Mouse (Mus musculus): ENCODE data around the gene Gps2.
"Not testable (repeated sequence)": the region's sequence is repeated elsewhere in the genome, so short reads cannot be mapped to it uniquely, and the experiment has no call there.

The Gps2 gene

GRCm38 (mm10) chr11:69935137-69935879 lies 21.6 kb downstream of the Gps2 start, which contains the start of gene Ybx2:
Gene Ybx2, plus strand, starts transcription at chr11:69935796.
- in situ Hi-C loops (cut with MseI, MboI): no loop called here

- in situ Hi-C loops (cut with MseI, MboI): no loop called here
These were observed 22.5 kb downstream of the Gps2 start for GRCm38 (mm10) chr11:69936156-69936555.

DNA sequence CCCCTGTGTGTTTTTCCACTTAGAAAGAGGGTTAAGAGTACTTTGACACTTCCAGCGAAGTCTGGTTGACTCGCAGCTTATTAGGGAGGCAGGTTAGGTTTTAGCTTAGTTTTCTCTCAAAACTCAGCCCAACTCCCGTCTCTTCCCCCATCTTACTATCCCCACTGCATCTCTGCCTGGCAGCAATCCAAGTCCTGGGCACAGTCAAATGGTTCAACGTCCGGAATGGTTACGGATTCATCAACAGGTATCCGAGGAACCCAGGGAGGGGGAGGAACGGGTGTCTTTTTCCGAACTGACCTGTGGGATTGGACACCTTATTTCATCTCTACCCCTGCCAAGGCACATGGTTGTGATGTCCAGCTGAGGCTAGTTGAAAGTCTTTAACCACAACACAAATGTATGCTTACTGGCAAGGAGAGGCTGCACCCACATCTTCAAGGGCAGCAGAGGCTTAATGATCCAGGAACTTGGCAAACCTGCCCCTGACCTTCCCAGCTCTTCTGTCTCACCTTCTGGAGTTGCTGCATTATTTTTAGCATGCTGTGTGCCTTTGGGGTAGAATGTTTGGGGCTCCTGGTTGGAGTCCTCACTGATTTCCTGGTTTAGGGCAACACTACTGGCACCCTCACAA lies 23.1 kb downstream of the Gps2 start:
- in situ Hi-C loops (cut with MseI, MboI): no loop called here

- in situ Hi-C loops (cut with MseI, MboI): no loop called here
These were observed 23.7 kb downstream of the Gps2 start for GRCm38 (mm10) chr11:69937385-69937784.

- in situ Hi-C loops (cut with MseI, MboI): no loop called here
These were observed 24.1 kb downstream of the Gps2 start for GRCm38 (mm10) chr11:69937834-69938233.

DNA sequence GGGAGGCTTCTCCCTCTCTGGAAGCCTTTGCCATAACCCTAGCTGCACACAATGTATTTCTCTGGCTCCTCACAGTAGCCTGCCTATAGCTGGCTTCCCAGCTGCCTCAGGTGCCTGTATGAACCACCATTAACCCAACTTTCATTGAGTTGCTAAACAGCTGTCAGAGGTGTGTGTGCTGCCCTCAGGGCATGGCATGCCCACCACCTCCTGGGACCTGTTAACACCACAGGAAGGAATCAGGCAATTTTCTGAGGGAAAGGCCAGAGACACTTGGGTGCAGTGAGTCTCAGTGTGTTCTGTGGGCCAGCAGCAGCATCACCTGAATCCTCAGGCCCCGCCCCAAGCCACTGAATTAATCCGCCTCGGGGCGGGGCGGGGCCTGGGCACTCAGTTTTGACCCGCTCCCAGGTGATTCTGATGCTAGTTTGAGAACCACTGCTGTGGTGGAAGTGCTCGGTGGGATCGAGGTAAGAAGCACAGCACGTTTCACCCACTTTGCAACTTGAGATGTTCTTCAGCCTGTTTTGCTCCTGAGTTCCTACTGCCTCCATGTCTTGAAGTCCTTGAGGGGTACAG lies 24.8 kb downstream of the Gps2 start:
- in situ Hi-C loops (cut with MseI, MboI): no loop called here

GRCm38 (mm10) chr11:69939181-69939580 lies 25.5 kb downstream of the Gps2 start:
- in situ Hi-C loops (cut with MseI, MboI): no loop called here

- in situ Hi-C loops (cut with MseI, MboI): no loop called here
These were observed 26.0 kb downstream of the Gps2 start for GRCm38 (mm10) chr11:69939731-69940130.

- in situ Hi-C loops (cut with MseI, MboI): no loop called here
These were observed 27.3 kb downstream of the Gps2 start for GRCm38 (mm10) chr11:69940962-69941361.

GRCm38 (mm10) chr11:69945216-69945615 lies 31.5 kb downstream of the Gps2 start:
- in situ Hi-C loops (cut with MseI, MboI): no loop called here

- in situ Hi-C loops (cut with MseI, MboI): no loop called here
These were observed 32.6 kb downstream of the Gps2 start for GRCm38 (mm10) chr11:69945997-69946891.

GRCm38 (mm10) chr11:69947337-69948065 lies 33.8 kb downstream of the Gps2 start:
- in situ Hi-C loops (cut with MseI, MboI): no loop called here

DNA sequence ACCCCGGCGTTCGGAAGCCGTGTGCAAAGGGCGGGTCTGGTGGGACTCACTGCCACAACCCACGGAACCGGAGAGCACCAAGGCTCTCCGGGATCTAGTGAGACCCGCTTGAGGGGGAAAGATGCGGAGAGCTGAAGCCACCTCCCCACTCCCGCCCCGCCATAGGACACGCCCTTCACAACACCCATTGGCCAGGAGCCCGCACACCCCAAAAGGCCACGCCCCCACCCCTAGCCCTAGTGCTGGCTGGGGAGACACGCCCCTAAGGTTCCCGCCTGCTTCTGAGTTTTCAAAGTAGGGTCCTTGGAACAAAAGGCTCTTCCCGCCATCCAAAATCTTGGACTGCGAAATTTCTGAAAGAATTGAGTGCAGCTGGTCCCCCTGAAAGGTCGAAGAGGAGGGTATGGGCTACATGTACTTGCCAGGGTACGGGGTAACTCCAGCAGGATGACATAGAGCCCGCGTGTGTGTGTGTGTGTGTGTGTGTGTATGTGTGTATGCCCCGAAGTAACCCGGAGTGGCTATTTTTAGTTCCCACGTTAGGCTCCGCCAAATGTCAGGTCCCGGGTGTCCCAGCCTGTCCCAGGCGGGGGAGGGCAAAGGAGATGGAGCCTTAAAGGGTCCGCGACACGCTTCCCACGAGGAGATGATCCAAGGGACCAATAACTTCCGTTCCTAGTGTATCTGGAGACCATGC lies 34.5 kb downstream of the Gps2 start, which contains the start of gene Slc2a4:
TSS of gene Slc2a4 (minus strand) at position 123 of the 697 bp plus-strand sequence.
- in situ Hi-C loops (cut with MseI, MboI): no loop called here

GRCm38 (mm10) chr11:69948763-69949150 lies 35.1 kb downstream of the Gps2 start:
- in situ Hi-C loops (cut with MseI, MboI): no loop called here

DNA sequence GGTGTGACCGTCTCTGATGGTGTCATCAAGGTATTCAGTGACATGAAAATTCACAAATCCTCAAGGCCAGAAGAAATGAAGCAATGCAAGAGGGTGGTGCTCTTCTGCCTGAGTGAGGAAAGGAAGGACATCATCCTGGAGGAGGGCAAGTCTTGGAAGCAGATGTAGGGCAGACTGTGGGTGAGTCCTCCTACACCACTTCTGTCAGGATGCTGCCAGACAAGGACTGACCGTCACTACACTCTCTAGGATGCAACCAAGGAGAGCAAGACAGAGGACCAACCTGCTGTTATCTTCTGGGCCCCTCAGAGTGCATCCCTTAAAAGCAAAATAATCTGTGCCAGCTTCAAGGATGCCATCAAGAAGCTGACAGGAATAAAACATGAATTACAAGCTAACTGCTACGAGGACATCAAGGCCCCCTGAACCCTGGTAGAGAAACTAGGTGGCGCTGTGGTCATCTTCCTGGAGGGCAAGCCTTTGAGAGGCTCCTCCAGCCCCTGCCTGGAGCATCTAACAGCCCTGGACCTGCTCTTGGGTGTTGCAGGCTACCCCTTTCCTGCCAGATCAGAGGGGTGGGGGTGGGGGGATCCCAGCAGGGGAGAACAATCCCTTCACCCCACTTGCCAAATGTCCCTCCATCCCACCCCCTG lies 37.2 kb downstream of the Gps2 start:
- in situ Hi-C loops (cut with MseI, MboI): no loop called here

DNA sequence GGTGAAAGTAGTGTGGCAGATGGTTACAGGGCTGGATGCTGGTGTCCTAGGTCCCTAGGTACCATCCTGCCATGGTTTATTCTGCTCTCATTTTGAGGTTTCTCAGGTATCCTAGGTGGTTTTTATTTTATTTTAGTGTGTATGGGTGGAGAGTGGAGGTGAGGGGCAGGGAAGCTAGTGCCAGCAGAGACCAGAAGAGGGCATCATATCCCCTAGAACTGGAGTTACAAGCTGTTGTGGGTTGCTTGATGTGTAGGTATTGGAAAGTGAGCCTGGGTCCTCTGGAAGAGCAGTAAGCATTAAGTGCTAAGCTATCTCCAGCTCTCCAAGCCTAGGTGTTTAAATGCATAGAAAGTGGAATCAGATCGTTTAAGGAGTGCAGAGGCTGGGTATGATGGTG lies 38.6 kb downstream of the Gps2 start:
- in situ Hi-C loops (cut with MseI, MboI): no loop called here

GRCm38 (mm10) chr11:69953267-69953915 lies 39.7 kb downstream of the Gps2 start:
- in situ Hi-C loops (cut with MseI, MboI): no loop called here

DNA sequence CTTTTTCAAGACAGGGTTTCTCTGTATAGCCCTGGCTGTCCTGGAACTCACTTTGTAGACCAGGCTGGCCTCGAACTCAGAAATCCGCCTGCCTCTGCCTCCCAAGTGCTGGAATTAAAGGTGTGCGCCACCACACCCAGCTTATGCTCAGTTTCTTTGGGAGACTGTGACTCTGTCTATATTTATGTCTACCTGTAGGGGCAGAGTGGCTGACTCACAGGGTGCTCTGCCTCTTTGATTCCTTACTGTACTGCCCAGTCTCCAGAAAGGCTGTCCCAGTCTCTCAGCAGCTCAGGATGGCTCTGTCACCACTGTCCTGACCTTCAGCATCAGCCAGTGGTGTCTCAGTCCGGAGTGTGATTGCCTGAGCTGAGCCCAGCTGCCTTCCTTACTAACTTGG lies 41.9 kb downstream of the Gps2 start:
- in situ Hi-C loops (cut with MseI, MboI): not testable (repeated sequence)

DNA sequence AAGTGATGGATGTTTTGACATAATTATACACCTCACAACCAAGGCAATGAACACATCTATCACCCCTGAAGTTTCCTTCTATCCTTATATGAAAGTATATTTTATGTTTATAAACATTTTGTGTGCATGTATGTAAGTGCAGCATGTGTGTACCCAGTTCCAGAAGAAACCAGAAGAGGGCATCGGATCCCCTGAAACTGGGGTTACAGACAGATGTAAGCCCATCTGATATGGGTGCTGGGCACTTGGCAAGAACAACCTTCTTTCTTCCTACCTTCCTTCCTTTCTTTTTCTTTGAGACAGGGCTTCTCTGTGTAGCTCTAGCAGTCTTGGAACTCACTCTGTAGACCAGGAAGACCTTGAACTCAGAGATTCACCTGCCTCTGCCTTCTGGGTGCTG lies 42.5 kb downstream of the Gps2 start:
- in situ Hi-C loops (cut with MseI, MboI): no loop called here
